Mouse (Mus musculus) thymus, adult 2 months (tissue): ENCODE results near the gene Zfp622. TPM values are rescaled to one million over a fixed set of nuclear protein-coding genes. Genes with fewer than 3 reads are reported as not detected.

Source experiments
- DNase-seq: peaks from one replicate; pipeline ENCODE4 v3.0.0; 2021
- H3K27ac ChIP-seq: fragments of 200-500 bp; 2 replicates; pipeline ENCODE4 v1.5.1; 2012; ENCODE audit warnings: low read length, control low read depth; ENCODE audit not compliant: control insufficient read depth, insufficient read depth
- H3K27me3 ChIP-seq: fragments of 200-500 bp; 2 replicates; pipeline ENCODE4 v1.6.1; 2012; ENCODE audit warnings: mild to moderate bottlenecking, low read length, moderate library complexity, mixed read lengths; ENCODE audit not compliant: control insufficient read depth, insufficient read depth
- H3K36me3 ChIP-seq: fragments of 200-500 bp; 2 replicates; pipeline ENCODE4 v1.6.1; 2012; ENCODE audit warnings: mild to moderate bottlenecking, low read length, moderate library complexity; ENCODE audit not compliant: control insufficient read depth, insufficient read depth
- H3K4me1 ChIP-seq: fragments of 200-500 bp; replicated peaks from 2 replicates; pipeline ENCODE4 v1.6.1; 2012; ENCODE audit warnings: low read length; ENCODE audit not compliant: control insufficient read depth, insufficient read depth
- H3K4me3 ChIP-seq: fragments of 200-500 bp; 2 replicates; pipeline ENCODE4 v1.5.1; 2012; ENCODE audit warnings: mild to moderate bottlenecking, low read length, control low read depth, moderate library complexity; ENCODE audit not compliant: control insufficient read depth, insufficient read depth
- CTCF ChIP-seq: fragments of 200-500 bp; IDR thresholded peaks from 2 replicates; pipeline ENCODE4 v1.5.1; 2012; ENCODE audit warnings: mild to moderate bottlenecking, control low read depth, low read length, moderate library complexity, borderline replicate concordance; ENCODE audit not compliant: control insufficient read depth, poor library complexity, insufficient read depth; ENCODE audit errors: extremely low read depth
- POLR2A ChIP-seq: fragments of 200-500 bp; IDR thresholded peaks from 2 replicates; pipeline ENCODE4 v1.6.1; 2012; ENCODE audit warnings: mild to moderate bottlenecking, low read length, control low read depth, moderate library complexity; ENCODE audit not compliant: control insufficient read depth, poor library complexity, insufficient read depth; ENCODE audit errors: extremely low read depth
- WGBS: fragments of 180-500 bp; shearing (Covaris S2); methylation state at CpG from one replicate; pipeline ENCODE4 v1.1.7; 2018; 5-methylcytosine and 5-hydroxymethylcytosine counted together
- polyA plus RNA-seq: library from polyadenylated mRNA; depleted of rRNA; stranded (reverse); fragments of >200 nt; gene quantifications from 2 replicates; pipeline ENCODE4 v1.2.3, GENCODE M21; 2012

Zfp622 gene
- polyA plus RNA-seq, 1 experiment, result 20.6 TPM

- no peaks in the 10 kb centered on the region for H3K27me3 ChIP-seq
- no peak for TF ChIP-seq POLR2A
- no peak for TF ChIP-seq CTCF
- no peaks in the 10 kb centered on the region for H3K36me3 ChIP-seq
- H3K4me3 ChIP-seq, result no peak overlapping the region
- 91% methylated on average over 15 of the region's 15 CpGs for WGBS
- H3K4me1 ChIP-seq, result no peaks in the 10 kb centered on the region
- no peak for DNase-seq
- no peak overlapping the region for H3K27ac ChIP-seq
These were observed 40.6 kb upstream of the Zfp622 start for GRCm38 (mm10) chr15:25943386-25944137.

DNA sequence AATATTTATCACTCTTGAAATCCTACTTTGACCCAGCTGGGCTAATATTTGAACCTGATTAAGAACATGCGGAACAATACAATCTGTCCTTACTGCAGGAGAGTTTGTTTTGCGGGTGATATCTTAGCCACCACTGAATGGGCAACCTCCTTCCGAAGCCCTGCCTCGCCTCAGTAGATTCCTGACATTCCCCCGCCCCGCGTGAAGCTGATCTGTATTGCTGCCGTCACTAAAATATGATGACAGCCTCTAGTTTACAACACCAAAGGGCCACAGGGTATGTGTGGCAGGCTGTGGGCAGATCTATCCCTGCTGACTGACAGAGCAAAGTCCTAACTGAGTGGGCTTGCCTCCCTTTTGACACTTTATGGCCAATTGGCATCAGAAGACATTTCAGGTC, 38.9 kb upstream of the Zfp622 start:
- Histone ChIP-seq H3K36me3 (no peaks in the 10 kb centered on the region), H3K4me3 (no peak overlapping the region), H3K27me3 (no peaks in the 10 kb centered on the region), H3K4me1 (no peaks in the 10 kb centered on the region), H3K27ac (no peak overlapping the region)
- no peak for DNase-seq
- 95% methylated on average over 8 of the region's 8 CpGs for WGBS
- no peak for TF ChIP-seq CTCF
- no peak for TF ChIP-seq POLR2A

GRCm38 (mm10) chr15:25946482-25946881, 37.7 kb upstream of the Zfp622 start:
- Histone ChIP-seq H3K36me3 (no peaks in the 10 kb centered on the region), H3K4me3 (no peak overlapping the region), H3K27me3 (no peaks in the 10 kb centered on the region), H3K4me1 (no peaks in the 10 kb centered on the region), H3K27ac (no peak overlapping the region)
- 96% methylated on average over 7 of the region's 7 CpGs for WGBS
- no peak for DNase-seq
- TF ChIP-seq CTCF (no peak), POLR2A (no peak)

DNA sequence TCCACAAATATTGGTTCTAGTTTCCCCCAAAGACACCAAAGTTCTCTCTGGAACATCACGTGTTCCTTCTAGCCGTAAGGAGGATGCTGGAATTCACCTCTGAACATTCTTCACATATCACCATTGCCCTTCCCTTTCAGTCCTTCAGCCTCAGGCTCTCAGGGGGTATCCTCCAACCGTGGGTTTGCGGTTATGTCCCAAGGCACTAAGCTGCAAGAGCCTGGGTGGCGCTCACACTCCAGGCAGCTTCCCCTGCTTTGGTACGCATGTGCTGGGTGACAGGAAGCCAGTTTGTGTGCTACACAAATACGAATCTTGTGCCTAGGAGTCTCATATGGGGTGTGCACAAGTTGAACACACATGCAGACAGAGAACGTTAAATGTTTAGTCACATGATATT, 36.8 kb upstream of the Zfp622 start:
- WGBS, result 78% methylated on average over 8 of the region's 8 CpGs
- H3K27me3 ChIP-seq, result no peaks in the 10 kb centered on the region
- TF ChIP-seq POLR2A (no peak), CTCF (no peak)
- H3K36me3 ChIP-seq, result no peaks in the 10 kb centered on the region
- H3K27ac ChIP-seq, result no peak overlapping the region
- H3K4me3 ChIP-seq, result no peak overlapping the region
- DNase-seq, result no peak
- H3K4me1 ChIP-seq, result no peaks in the 10 kb centered on the region

GRCm38 (mm10) chr15:25948257-25949223, 35.6 kb upstream of the Zfp622 start:
- H3K27me3 ChIP-seq, result no peaks in the 10 kb centered on the region
- no peaks in the 10 kb centered on the region for H3K4me1 ChIP-seq
- TF ChIP-seq CTCF (no peak), POLR2A (no peak)
- no peak for DNase-seq
- H3K4me3 ChIP-seq, result no peak overlapping the region
- 95% methylated on average over 26 of the region's 26 CpGs for WGBS
- no peak overlapping the region for H3K27ac ChIP-seq
- H3K36me3 ChIP-seq, result no peaks in the 10 kb centered on the region

- Histone ChIP-seq H3K36me3 (no peaks in the 10 kb centered on the region), H3K4me1 (no peaks in the 10 kb centered on the region), H3K4me3 (no peak overlapping the region), H3K27me3 (no peaks in the 10 kb centered on the region), H3K27ac (no peak overlapping the region)
- no peak for TF ChIP-seq CTCF
- TF ChIP-seq POLR2A, result no peak
- WGBS, result 93% methylated on average over 9 of the region's 9 CpGs
- no peak for DNase-seq
These were observed 34.5 kb upstream of the Zfp622 start for GRCm38 (mm10) chr15:25949696-25950095.
